Mouse (Mus musculus) naive thymus-derived CD4-positive, alpha-beta T cell, adult 2 months (primary cell): ENCODE results near the gene Tnrc6c.

Experiments used
- DNase-seq: peaks from one replicate; pipeline ENCODE4 v3.0.0-alpha.2; 2011; ENCODE audit warnings: low read depth

Gene Tnrc6c

DNA sequence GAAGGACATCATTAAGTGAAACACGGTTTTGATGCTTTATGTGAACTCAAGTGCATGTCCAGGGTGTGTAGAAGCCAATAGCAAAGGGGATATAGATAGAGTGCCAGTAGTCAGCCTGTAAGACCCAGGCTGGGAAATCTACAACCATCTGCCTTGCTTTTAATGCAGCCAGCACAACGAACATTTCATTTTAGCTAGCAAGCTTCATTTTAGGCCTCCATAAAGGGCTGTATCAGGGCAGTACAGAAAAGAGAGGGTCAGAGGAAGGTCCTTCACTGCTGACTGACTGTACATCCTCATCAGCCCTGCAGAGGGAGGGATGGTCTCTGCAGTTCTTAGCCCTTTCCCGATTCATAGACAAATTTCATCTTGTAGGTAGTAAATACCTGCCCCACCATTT is 23.0 kb downstream of the Tnrc6c start:
- DNase-seq = no peak

- DNase-seq = no peak
These were observed 23.5 kb downstream of the Tnrc6c start for GRCm38 (mm10) chr11:117677594-117677993.

- no peak for DNase-seq
These were observed 24.1 kb downstream of the Tnrc6c start for GRCm38 (mm10) chr11:117678155-117678554.

DNA sequence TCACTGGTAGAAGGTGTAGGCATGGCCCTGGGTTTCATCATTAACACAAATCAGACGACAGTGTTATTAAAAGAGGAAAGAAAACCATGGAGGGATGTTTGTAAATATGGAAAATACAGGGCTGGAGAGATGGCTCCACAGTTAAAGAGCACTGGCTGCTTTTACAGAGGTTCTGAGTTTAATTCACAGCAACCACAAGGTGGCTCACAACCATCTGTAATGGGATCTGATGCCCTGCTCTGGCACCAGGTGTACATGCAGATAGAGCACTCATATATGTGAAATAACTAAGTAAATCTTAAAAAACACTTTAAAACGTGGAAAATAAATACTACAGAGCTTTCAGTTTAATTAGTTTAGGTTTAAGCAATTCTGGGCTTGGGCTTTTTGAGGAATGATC is 24.7 kb downstream of the Tnrc6c start:
- peak; percentile 56 for DNase-seq

DNA sequence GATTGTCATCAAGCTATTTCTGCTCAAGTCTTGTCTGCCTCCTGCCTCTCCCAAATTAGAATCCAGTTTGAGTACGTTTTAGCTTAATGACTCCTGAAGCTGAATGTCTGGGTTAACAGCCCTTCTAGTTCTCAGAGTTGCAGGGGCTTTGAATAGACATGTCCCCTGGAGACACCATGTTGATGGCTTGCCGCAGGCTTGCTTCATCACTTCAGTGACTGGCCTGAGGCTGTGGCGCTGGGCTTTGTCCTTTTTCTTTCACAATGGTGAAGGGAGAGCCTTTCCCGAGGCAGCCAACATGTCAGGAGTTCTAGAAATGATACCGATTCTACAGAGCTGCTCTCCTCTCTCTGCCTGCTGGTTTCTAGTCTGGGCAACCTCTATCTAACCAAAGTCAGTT is 30.6 kb downstream of the Tnrc6c start:
- no peak for DNase-seq

DNA sequence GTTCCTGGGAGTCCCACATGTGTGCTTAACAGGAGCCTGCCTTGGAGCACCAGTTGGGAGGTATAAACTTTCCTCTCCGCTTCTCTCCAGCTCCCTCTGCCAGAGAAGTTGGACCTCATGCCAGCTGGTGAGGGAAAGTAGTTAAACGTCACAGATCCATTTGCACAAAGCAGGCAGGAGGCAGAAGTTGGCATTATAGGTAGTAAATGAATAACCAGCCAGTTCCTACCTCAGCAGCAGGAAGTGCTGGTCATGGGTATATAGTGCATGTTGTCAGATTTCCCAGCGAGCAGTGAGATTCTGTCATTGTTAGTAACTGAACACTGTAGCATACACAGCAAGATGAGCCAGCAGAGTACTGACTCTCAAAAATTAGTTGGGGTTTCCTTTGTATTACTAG is 31.4 kb downstream of the Tnrc6c start:
- peak; percentile 59 for DNase-seq

GRCm38 (mm10) chr11:117686021-117686420 is 31.9 kb downstream of the Tnrc6c start:
- peak; percentile 84 for DNase-seq

DNA sequence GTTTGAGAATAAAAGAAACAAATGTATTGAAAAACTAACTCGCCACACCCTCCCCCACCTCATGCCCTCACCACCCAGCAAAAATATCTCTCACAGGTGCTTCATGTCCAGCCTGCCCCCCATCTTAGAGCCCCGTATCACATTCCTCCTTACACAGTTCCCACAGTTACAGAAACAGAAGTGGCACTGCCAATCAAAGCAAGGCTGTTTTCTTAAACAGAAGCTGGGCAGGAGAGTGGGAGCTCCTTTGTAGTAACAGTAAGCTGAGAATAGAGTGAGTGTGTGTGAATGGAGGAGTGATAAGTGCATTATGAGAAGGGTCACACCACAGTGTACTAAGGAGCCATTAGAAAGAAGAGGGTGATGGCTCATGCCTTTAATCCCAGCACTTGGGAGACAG is 34.5 kb downstream of the Tnrc6c start:
- no peak for DNase-seq

DNA sequence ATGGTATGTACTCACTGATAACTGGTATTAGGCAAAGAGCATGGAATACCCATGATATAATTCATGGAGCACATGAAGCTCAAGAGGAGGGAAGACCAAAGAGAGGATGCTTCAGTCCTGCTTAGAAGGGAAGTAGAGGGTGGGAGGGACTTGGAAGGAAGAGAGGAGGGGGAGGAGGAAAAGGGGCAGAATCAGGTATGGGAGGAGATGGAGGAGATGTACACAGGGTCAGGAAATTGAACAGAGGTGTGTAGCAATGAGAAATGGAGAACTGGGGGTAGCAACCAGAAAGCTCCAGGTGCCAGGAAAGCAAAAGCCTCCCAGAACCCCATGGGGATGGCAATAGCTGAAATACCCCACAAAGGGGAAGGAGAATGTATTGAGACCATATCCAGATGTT is 37.2 kb downstream of the Tnrc6c start:
- DNase-seq = no peak

- no peak for DNase-seq
These were observed 40.0 kb downstream of the Tnrc6c start for GRCm38 (mm10) chr11:117694050-117694449.

GRCm38 (mm10) chr11:117696585-117696984 is 42.5 kb downstream of the Tnrc6c start:
- no peak for DNase-seq

GRCm38 (mm10) chr11:117700871-117701270 is 46.8 kb downstream of the Tnrc6c start:
- no peak for DNase-seq

GRCm38 (mm10) chr11:117706267-117706666 is 52.2 kb downstream of the Tnrc6c start:
- no peak for DNase-seq

GRCm38 (mm10) chr11:117707238-117707637 is 53.1 kb downstream of the Tnrc6c start:
- DNase-seq = no peak

- peak; percentile 86 for DNase-seq
These were observed 55.2 kb downstream of the Tnrc6c start for GRCm38 (mm10) chr11:117709308-117709707.

DNA sequence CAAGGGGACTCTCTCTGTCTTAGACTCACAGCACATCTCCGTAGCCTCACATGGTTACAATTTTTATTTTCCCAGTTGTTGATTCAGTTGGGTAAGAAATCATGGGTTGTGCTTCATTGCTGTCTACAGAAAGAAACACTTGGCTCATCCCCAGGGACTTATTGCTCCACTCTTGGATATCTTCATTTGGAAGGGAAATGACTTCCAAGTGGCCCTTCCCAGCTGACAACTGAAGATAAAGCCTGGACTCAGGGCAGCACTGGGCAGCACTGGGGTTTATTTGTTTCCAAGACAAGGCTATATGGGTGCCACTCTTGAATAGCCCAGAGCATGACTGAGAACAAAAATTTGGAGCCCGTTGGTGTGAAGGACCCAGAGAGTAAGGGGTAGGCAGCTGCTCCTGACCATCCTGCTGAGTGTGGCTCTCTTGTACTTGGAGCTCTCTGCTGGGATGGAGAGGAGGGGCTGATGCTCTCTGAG is 56.8 kb downstream of the Tnrc6c start:
- DNase-seq = no peak

DNA sequence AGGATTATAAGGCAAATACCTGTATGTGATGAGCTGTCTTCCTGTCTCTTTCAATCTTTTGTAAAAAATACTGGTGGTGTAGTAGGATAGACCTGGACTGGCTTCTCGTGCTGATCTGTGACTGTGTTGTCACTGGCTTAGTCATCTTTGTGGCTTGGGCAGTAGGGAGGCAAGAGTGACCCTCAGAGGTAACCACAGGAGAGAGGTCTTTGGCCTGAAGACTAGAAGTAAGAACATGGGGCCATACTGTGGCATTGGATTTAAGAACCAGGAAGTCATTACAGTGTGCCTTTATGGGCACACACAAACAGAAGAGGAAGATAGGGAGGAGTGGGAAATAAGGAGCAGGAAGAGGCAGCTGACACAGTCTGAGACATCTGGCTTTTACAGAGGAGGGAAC is 58.0 kb downstream of the Tnrc6c start:
- DNase-seq = no peak

GRCm38 (mm10) chr11:117713375-117713774 is 59.3 kb downstream of the Tnrc6c start:
- DNase-seq = no peak

GRCm38 (mm10) chr11:117718838-117719237 is 64.7 kb downstream of the Tnrc6c start:
- peak; percentile 29 for DNase-seq

DNA sequence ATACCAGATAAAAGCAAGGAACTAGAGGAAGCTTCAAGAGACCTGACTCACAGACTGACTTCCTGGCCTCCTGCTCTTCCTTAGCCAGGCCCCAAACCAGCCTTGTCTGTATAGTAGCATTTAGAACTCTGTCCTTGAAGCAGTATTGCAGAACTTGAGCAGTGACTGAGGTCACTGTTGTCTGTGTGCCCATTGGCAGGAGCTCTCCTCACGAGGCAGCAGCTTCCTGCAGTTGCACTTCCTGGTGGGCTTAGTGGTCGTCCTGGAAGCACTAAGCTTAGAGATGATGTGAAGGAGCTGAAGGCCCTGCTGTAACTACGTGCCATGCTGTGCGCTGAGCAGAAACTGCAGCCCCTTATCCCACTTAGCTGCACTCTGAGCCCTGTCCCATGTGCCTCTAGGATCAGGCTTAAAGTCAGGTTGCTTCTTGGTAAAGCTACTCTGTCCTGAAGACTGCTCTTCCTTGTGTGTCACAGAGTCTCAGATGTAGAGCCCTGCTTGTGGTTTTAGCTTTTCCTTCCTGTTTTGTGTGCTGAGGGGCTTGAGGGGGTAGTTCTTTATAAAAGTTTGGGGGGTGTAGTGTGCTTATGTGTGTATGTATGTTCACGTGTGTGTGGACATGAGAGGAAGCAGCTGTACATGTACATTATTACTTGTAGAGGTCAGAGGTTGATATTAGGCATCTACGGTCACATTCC is 70.7 kb downstream of the Tnrc6c start:
- DNase-seq = peak; percentile 19

DNA sequence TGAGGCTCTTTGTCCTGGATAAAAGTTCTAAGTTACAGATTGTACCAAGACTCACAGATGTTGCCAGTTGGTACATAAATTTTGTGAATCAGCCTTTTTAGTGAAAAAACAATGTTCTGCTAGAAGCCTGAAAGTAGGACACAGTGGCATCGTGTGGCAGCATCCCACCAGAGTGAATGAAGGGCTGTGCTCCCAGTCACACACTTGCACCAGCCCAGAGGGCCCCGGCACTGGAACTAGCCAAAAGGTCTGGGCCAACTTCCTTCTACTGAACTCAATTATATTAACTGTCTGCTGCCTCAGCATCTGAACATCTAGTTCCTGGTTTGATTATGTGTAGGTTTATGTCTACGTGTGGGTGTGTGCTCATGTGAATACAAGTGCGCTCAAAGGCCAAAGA is 72.9 kb downstream of the Tnrc6c start:
- no peak for DNase-seq

- no peak for DNase-seq
These were observed 74.2 kb downstream of the Tnrc6c start for GRCm38 (mm10) chr11:117728245-117728644.

DNA sequence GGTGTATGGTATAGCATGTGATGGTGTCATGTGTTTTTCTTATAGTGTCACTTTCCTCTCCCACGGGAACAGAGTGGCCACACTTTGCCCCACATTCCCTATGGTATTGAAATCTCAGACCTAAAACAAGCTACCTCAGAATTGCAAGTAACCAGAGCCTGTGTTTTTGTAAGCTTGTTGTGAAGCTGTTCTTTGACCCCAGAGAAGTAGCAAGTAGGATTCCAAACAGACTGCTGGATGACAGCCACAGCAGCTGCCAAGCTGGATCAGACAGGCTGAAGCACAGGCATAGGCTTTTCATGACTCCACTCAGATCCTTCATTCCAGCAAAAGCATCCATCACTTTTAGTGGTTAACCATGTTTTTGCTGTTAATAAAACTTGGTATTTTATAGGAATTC is 74.8 kb downstream of the Tnrc6c start:
- no peak for DNase-seq

DNA sequence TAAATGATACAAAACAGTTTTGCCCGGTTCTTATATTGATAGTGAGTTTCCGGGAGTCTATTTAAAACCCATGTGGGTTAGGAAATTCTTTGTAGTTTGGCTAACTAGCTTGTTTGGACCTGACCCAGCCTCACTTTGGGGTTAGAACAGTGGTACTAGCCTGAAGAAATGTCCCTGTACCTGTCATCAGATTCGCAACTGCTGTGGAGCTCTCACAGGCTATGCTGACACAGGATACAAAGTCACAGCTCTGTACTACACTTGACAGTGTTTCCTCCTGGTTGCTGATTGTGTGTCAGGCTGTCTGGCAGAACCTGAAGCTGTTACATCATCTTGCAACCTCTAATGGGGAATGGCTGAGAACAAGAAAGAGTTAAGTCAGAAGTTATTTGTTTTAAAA is 75.3 kb downstream of the Tnrc6c start:
- DNase-seq = no peak
